Mouse (Mus musculus) E14TG2a.4 (cell line): ENCODE results near the gene Faap100.

Source experiments
- CTCF ChIP-seq: conservative IDR thresholded peaks from 2 replicates; pipeline ENCODE4 v1.5.1; 2014; ENCODE audit warnings: low read length
- NANOG ChIP-seq: IDR thresholded peaks from 2 replicates; pipeline ENCODE4 v1.6.1; 2014; ENCODE audit warnings: borderline replicate concordance, low read length, mixed read lengths
- POU5F1 ChIP-seq: IDR thresholded peaks from 2 replicates; pipeline ENCODE4 v1.6.1; 2014; ENCODE audit warnings: low read length, borderline replicate concordance

GRCm38 (mm10) chr11:120418592-120418991, 40.0 kb upstream of the Faap100 start:
- TF ChIP-seq CTCF (no peak), NANOG (no peak), POU5F1 (no peak)
